Mouse (Mus musculus) E14TG2a.4 (cell line): ENCODE measurements around the gene Arvcf.
A peak's percentile ranks its signal among the peaks of the same experiment; 100 is the strongest.

Experiments used
- H3K27me3 ChIP-seq: 2 replicates; pipeline ENCODE4 v1.6.1; 2014; ENCODE audit warnings: low read length, control low read depth; ENCODE audit not compliant: insufficient read depth
- H3K36me3 ChIP-seq: 2 replicates; pipeline ENCODE4 v1.6.1; 2014; ENCODE audit warnings: low read length, control low read depth; ENCODE audit not compliant: insufficient read depth
- H3K4me1 ChIP-seq: replicated peaks from 2 replicates; pipeline ENCODE4 v1.6.1; 2014; ENCODE audit warnings: low read depth, low read length, control low read depth
- H3K4me3 ChIP-seq: replicated peaks from 2 replicates; pipeline ENCODE4 v1.5.1; 2014; ENCODE audit warnings: mild to moderate bottlenecking, low read length
- H3K9me3 ChIP-seq: 2 replicates; pipeline ENCODE4 v1.6.1; 2014; ENCODE audit warnings: low read length, control low read depth
- CTCF ChIP-seq: conservative IDR thresholded peaks from 2 replicates; pipeline ENCODE4 v1.5.1; 2014; ENCODE audit warnings: low read length
- NANOG ChIP-seq: IDR thresholded peaks from 2 replicates; pipeline ENCODE4 v1.6.1; 2014; ENCODE audit warnings: borderline replicate concordance, low read length, mixed read lengths
- POU5F1 ChIP-seq: IDR thresholded peaks from 2 replicates; pipeline ENCODE4 v1.6.1; 2014; ENCODE audit warnings: low read length, borderline replicate concordance

Arvcf gene

GRCm38 (mm10) chr16:18405091-18405854, 57.3 kb downstream of the Arvcf start:
- TF ChIP-seq POU5F1 (no peak), CTCF (no peak), NANOG (no peak)
- Histone ChIP-seq H3K4me1 (peaks cover 43% of the 10 kb centered on the region), H3K4me3 (no peak overlapping the region), H3K27me3 (no peaks in the 10 kb centered on the region), H3K9me3 (no peaks in the 10 kb centered on the region), H3K36me3 (peaks cover 73% of the 10 kb centered on the region)

GRCm38 (mm10) chr16:18405876-18406275, 57.9 kb downstream of the Arvcf start:
- H3K4me1 ChIP-seq = peaks cover 37% of the 10 kb centered on the region

GRCm38 (mm10) chr16:18406293-18406692, 58.3 kb downstream of the Arvcf start:
- no peak overlapping the region for H3K4me3 ChIP-seq
- TF ChIP-seq POU5F1 (no peak), CTCF (peak; percentile 20; the same call in 1 of the 2 replicates), NANOG (no peak)
- peaks cover 37% of the 10 kb centered on the region for H3K4me1 ChIP-seq
- no peaks in the 10 kb centered on the region for H3K9me3 ChIP-seq
- no peaks in the 10 kb centered on the region for H3K27me3 ChIP-seq
- H3K36me3 ChIP-seq = peaks cover 73% of the 10 kb centered on the region

More at GRCm38 (mm10) chr16:18405876-18406275, 57.9 kb downstream of the Arvcf start:
- H3K27me3 ChIP-seq = no peaks in the 10 kb centered on the region
- H3K4me3 ChIP-seq = no peak overlapping the region
- peaks cover 73% of the 10 kb centered on the region for H3K36me3 ChIP-seq
- H3K9me3 ChIP-seq = no peaks in the 10 kb centered on the region
- TF ChIP-seq CTCF (no peak), POU5F1 (no peak), NANOG (no peak)

GRCm38 (mm10) chr16:18407912-18408311, 59.9 kb downstream of the Arvcf start:
- no peak for TF ChIP-seq CTCF
- TF ChIP-seq POU5F1 = no peak
- no peak for TF ChIP-seq NANOG
- Histone ChIP-seq H3K27me3 (no peaks in the 10 kb centered on the region), H3K4me3 (no peak overlapping the region), H3K9me3 (no peaks in the 10 kb centered on the region), H3K4me1 (peaks cover 34% of the 10 kb centered on the region), H3K36me3 (peaks cover 60% of the 10 kb centered on the region)

- Histone ChIP-seq H3K4me3 (no peak overlapping the region), H3K36me3 (peaks cover 42% of the 10 kb centered on the region)
- TF ChIP-seq CTCF (no peak), POU5F1 (no peak), NANOG (no peak)
These were observed 61.8 kb downstream of the Arvcf start for GRCm38 (mm10) chr16:18409776-18410175.

GRCm38 (mm10) chr16:18410418-18410817, 62.4 kb downstream of the Arvcf start:
- peaks cover 35% of the 10 kb centered on the region for H3K36me3 ChIP-seq
- no peak for TF ChIP-seq CTCF
- no peak for TF ChIP-seq NANOG
- TF ChIP-seq POU5F1 = no peak
- no peaks in the 10 kb centered on the region for H3K27me3 ChIP-seq
- H3K9me3 ChIP-seq = no peaks in the 10 kb centered on the region
- peaks cover 19% of the 10 kb centered on the region for H3K4me1 ChIP-seq
- H3K4me3 ChIP-seq = no peak overlapping the region

More at GRCm38 (mm10) chr16:18409776-18410175, 61.8 kb downstream of the Arvcf start:
- Histone ChIP-seq H3K27me3 (no peaks in the 10 kb centered on the region), H3K9me3 (no peaks in the 10 kb centered on the region), H3K4me1 (peaks cover 23% of the 10 kb centered on the region)

GRCm38 (mm10) chr16:18411026-18411649, 63.2 kb downstream of the Arvcf start:
- Histone ChIP-seq H3K27me3 (no peaks in the 10 kb centered on the region), H3K4me3 (no peak overlapping the region), H3K4me1 (peaks cover 17% of the 10 kb centered on the region), H3K9me3 (no peaks in the 10 kb centered on the region), H3K36me3 (peaks cover 29% of the 10 kb centered on the region)
- TF ChIP-seq CTCF (no peak), NANOG (no peak), POU5F1 (no peak)

GRCm38 (mm10) chr16:18411802-18412476, 64.0 kb downstream of the Arvcf start:
- Histone ChIP-seq H3K36me3 (peaks cover 29% of the 10 kb centered on the region), H3K4me1 (peaks cover 22% of the 10 kb centered on the region)

More at GRCm38 (mm10) chr16:18411802-18412476, 64.0 kb downstream of the Arvcf start:
- no peak for TF ChIP-seq NANOG
- TF ChIP-seq CTCF = no peak
- no peak for TF ChIP-seq POU5F1
- H3K4me3 ChIP-seq = no peak overlapping the region
- H3K27me3 ChIP-seq = no peaks in the 10 kb centered on the region
- no peaks in the 10 kb centered on the region for H3K9me3 ChIP-seq
